Mouse (Mus musculus): ENCODE data around the gene Xrcc3. TPM values are rescaled to one million over a fixed set of nuclear protein-coding genes. Genes with fewer than 3 reads are reported as not detected.

The Xrcc3 gene
- polyA plus RNA-seq, 1 experiment from 2014 or later: 8.4 TPM

- no peak overlapping the region for H3K9ac ChIP-seq
- H3K4me2 ChIP-seq: no peak overlapping the region
- H3K36me3 ChIP-seq: no peaks in the 10 kb centered on the region
- no peak for ATAC-seq (ENCODE audit: insufficient number of reproducible peaks, low FRiP score, low TSS enrichment, low read depth)
- peaks cover 34% of the 10 kb centered on the region for H3K4me1 ChIP-seq
- H3K27ac ChIP-seq: no peak overlapping the region
- no peak overlapping the region for H3K4me3 ChIP-seq
- no peaks in the 10 kb centered on the region for H3K27me3 ChIP-seq
- 44% methylated on average over 5 of the region's 5 CpGs for WGBS
- H3K9me3 ChIP-seq: no peaks in the 10 kb centered on the region
Measured at GRCm38 (mm10) chr12:111756698-111757082, 57.0 kb downstream of the Xrcc3 start.

DNA sequence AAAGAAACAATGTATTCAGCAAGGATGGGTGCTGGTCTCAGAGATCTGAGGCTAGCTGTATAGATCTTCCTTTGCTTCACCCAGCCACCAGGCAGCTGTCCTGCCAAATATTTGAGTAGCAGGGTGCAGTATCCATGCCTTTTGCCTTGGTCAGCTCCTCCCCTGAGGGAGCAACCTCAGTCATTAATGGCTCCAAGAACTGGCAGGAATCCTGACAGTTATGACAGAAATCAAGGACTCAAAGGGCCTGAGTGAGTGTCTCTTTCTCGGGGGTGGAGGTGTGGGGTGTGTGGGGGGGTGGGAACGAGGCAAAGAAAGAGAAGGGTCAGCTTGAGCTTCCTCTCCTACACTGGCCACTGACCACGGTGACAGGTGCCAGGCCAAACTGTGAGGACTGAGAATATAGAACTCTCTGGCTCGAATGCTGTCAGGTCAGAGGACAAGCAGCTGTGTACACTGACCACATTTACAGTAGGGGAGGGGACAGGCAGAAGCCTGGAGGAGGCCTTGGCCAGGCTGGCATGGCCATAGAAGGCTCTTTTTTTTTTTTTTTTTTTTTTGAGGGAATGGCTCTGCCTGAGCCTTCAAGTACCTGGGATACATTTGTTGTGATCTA is 57.5 kb downstream of the Xrcc3 start:
- Histone ChIP-seq H3K9me3 (no peaks in the 10 kb centered on the region), H3K36me3 (no peaks in the 10 kb centered on the region), H3K27ac (no peak overlapping the region), H3K4me1 (peaks cover 32% of the 10 kb centered on the region), H3K9ac (no peak overlapping the region), H3K27me3 (no peaks in the 10 kb centered on the region), H3K4me2 (no peak overlapping the region), H3K4me3 (no peak overlapping the region)
- no peak for ATAC-seq (ENCODE audit: insufficient number of reproducible peaks, low FRiP score, low TSS enrichment, low read depth)
- 61% methylated on average over 4 of the region's 4 CpGs for WGBS

GRCm38 (mm10) chr12:111755231-111755630 is 58.4 kb downstream of the Xrcc3 start:
- Histone ChIP-seq H3K27me3 (no peaks in the 10 kb centered on the region), H3K27ac (no peak overlapping the region), H3K9me3 (no peaks in the 10 kb centered on the region), H3K4me1 (peaks cover 24% of the 10 kb centered on the region), H3K36me3 (no peaks in the 10 kb centered on the region), H3K9ac (no peak overlapping the region), H3K4me3 (no peak overlapping the region), H3K4me2 (no peak overlapping the region)
- no peak for ATAC-seq (ENCODE audit: insufficient number of reproducible peaks, low FRiP score, low TSS enrichment, low read depth)
- WGBS: 60% methylated on average over 2 of the region's 2 CpGs

- Histone ChIP-seq H3K36me3 (no peaks in the 10 kb centered on the region), H3K27me3 (no peaks in the 10 kb centered on the region), H3K9ac (no peak overlapping the region), H3K9me3 (no peaks in the 10 kb centered on the region), H3K27ac (no peak overlapping the region), H3K4me2 (no peak overlapping the region), H3K4me3 (no peak overlapping the region), H3K4me1 (peaks cover 19% of the 10 kb centered on the region)
- no peak for ATAC-seq (ENCODE audit: insufficient number of reproducible peaks, low FRiP score, low TSS enrichment, low read depth)
Measured at GRCm38 (mm10) chr12:111754710-111755109, 59.0 kb downstream of the Xrcc3 start.

- Histone ChIP-seq H3K27ac (peak overlapping the region; percentile 47; the same call in 1 of the 2 replicates), H3K36me3 (no peaks in the 10 kb centered on the region), H3K4me1 (peaks cover 14% of the 10 kb centered on the region), H3K9ac (no peak overlapping the region), H3K4me3 (no peak overlapping the region), H3K4me2 (no peak overlapping the region), H3K9me3 (no peaks in the 10 kb centered on the region), H3K27me3 (no peaks in the 10 kb centered on the region)
- WGBS: 37% methylated on average over 9 of the region's 9 CpGs
- no peak for ATAC-seq (ENCODE audit: insufficient number of reproducible peaks, low FRiP score, low TSS enrichment, low read depth)
Measured at GRCm38 (mm10) chr12:111753347-111753746, 60.3 kb downstream of the Xrcc3 start.

Other genes with a start within 250 kb of the Xrcc3 start
- 24.0 and 30.4 TPM in 2 replicates for gene Mark3, start 239.3 kb downstream of the Xrcc3 start, polyA plus RNA-seq (2015; fragmentation: Nextera tagmentation; extraction: Ambion mirVana)
- 132 and 183 TPM in 2 replicates for gene Ckb, start 141.5 kb downstream of the Xrcc3 start, polyA plus RNA-seq (2015; fragmentation: Nextera tagmentation; extraction: Ambion mirVana)
- 14.4 and 14.8 TPM in 2 replicates for gene Trmt61a, start 135.8 kb downstream of the Xrcc3 start, polyA plus RNA-seq (2015; fragmentation: Nextera tagmentation; extraction: Ambion mirVana)
- gene Bag5, start 100.6 kb downstream of the Xrcc3 start, polyA plus RNA-seq (2015; fragmentation: Nextera tagmentation; extraction: Ambion mirVana): 69.4 and 71.2 TPM in 2 replicates
- gene Apopt1, start 100.6 kb downstream of the Xrcc3 start, polyA plus RNA-seq (2015; fragmentation: Nextera tagmentation; extraction: Ambion mirVana): 48.4 and 51.2 TPM in 2 replicates
- gene Klc1, start 55.0 kb downstream of the Xrcc3 start, polyA plus RNA-seq (2015; fragmentation: Nextera tagmentation; extraction: Ambion mirVana): 107 and 121 TPM in 2 replicates
- 122 and 141 TPM in 2 replicates for gene Zfyve21, start 297 bp upstream of the Xrcc3 start, polyA plus RNA-seq (2015; fragmentation: Nextera tagmentation; extraction: Ambion mirVana)
- 11.8 and 14.9 TPM in 2 replicates for gene Ppp1r13b, start 94.2 kb upstream of the Xrcc3 start, polyA plus RNA-seq (2015; fragmentation: Nextera tagmentation; extraction: Ambion mirVana)
- 515 and 585 TPM in 2 replicates for gene Atp5mpl, start 153.1 kb upstream of the Xrcc3 start, polyA plus RNA-seq (2015; fragmentation: Nextera tagmentation; extraction: Ambion mirVana)
- gene Tdrd9, start 157.7 kb upstream of the Xrcc3 start, polyA plus RNA-seq (2015; fragmentation: Nextera tagmentation; extraction: Ambion mirVana): 0.19 and 0.88 TPM in 2 replicates
- not detected in 2 replicates for gene Rd3l, start 167.4 kb upstream of the Xrcc3 start, polyA plus RNA-seq (2015; fragmentation: Nextera tagmentation; extraction: Ambion mirVana)